Mouse (Mus musculus) heart, adult 10 weeks (tissue): Measurements from ENCODE around the gene Wdr83os. TPM values are rescaled to one million over a fixed set of nuclear protein-coding genes. Genes with fewer than 3 reads are reported as not detected.

Experiments
- polyA plus RNA-seq: library from polyadenylated mRNA; stranded (reverse); fragments of 350-450 nt; fragmentation: Illumina TruSeq; extraction: RNeasy Lipid Tissue Mini Kit (QIAGEN cat#74804); gene quantifications from one replicate; pipeline ENCODE4 v1.2.3, GENCODE M21; 2014; ENCODE audit warnings: low read depth, low replicate concordance

Gene Wdr83os
- polyA plus RNA-seq, result 54.9 TPM

GRCm38 (mm10) chr8:85080532-85081215, at the start of gene Wdr83os:
TSS of gene Wdr83os (plus strand) at chr8:85080740.

GRCm38 (mm10) chr8:85036718-85037365, 43.7 kb upstream of the Wdr83os start, which contains the start of gene Tnpo2:
TSS of gene Tnpo2 (plus strand) at chr8:85036915.

GRCm38 (mm10) chr8:85059879-85060616, 20.5 kb upstream of the Wdr83os start, which contains the start of gene Fbxw9:
TSS of gene Fbxw9 (plus strand) at chr8:85060055.

GRCm38 (mm10) chr8:85067982-85068381, 12.6 kb upstream of the Wdr83os start, which contains the start of gene Gm5741:
TSS of gene Gm5741 (minus strand) at chr8:85067982.

GRCm38 (mm10) chr8:85071514-85072281, 8.8 kb upstream of the Wdr83os start, which contains the start of gene Dhps:
TSS of gene Dhps (plus strand) at chr8:85071757.

GRCm38 (mm10) chr8:85081216-85081555, 646 bp downstream of the Wdr83os start, which contains the start of gene Wdr83:
TSS of gene Wdr83 (minus strand) at chr8:85081306.

GRCm38 (mm10) chr8:85083108-85083813, 2.7 kb downstream of the Wdr83os start, which contains the start of gene Man2b1:
TSS of gene Man2b1 (plus strand) at chr8:85083270.

GRCm38 (mm10) chr8:85122995-85123394, 42.5 kb downstream of the Wdr83os start, which contains the start of gene Zfp791:
TSS of gene Zfp791 (minus strand) at chr8:85123095.

Other genes with a start within 250 kb of the Wdr83os start
- 28.8 TPM for gene Gadd45gip1, start 249.2 kb upstream of the Wdr83os start, polyA plus RNA-seq
- 101 TPM for gene Rad23a, start 240.1 kb upstream of the Wdr83os start, polyA plus RNA-seq
- gene Calr, start 233.8 kb upstream of the Wdr83os start, polyA plus RNA-seq, result 330 TPM
- 26.7 TPM for gene Farsa, start 223.8 kb upstream of the Wdr83os start, polyA plus RNA-seq
- 0.92 TPM for gene Syce2, start 208.6 kb upstream of the Wdr83os start, polyA plus RNA-seq
- 84.6 TPM for gene Gcdh, start 186.8 kb upstream of the Wdr83os start, polyA plus RNA-seq
- 0.29 TPM for gene Klf1, start 178.8 kb upstream of the Wdr83os start, polyA plus RNA-seq
- 9.4 TPM for gene Dnase2a, start 172.2 kb upstream of the Wdr83os start, polyA plus RNA-seq
- 0.13 TPM for gene Mast1, start 143.4 kb upstream of the Wdr83os start, polyA plus RNA-seq
- gene Rtbdn, start 133.7 kb upstream of the Wdr83os start, polyA plus RNA-seq, result not detected
- not detected for gene Gm49661, start 111.3 kb upstream of the Wdr83os start, polyA plus RNA-seq
- 451 TPM for gene Prdx2, start 111.2 kb upstream of the Wdr83os start, polyA plus RNA-seq
- 30.6 TPM for gene Rnaseh2a, start 111.0 kb upstream of the Wdr83os start, polyA plus RNA-seq
- 16.7 TPM for gene Junb, start 102.0 kb upstream of the Wdr83os start, polyA plus RNA-seq
- gene Hook2, start 90.1 kb upstream of the Wdr83os start, polyA plus RNA-seq, result 3.5 TPM
- not detected for gene Best2, start 66.2 kb upstream of the Wdr83os start, polyA plus RNA-seq
- gene Asna1, start 55.5 kb upstream of the Wdr83os start, polyA plus RNA-seq, result 85.3 TPM
- 63.4 TPM for gene Trir, start 53.9 kb upstream of the Wdr83os start, polyA plus RNA-seq
- 18.9 TPM for gene Tnpo2, start 43.8 kb upstream of the Wdr83os start, polyA plus RNA-seq
- gene Fbxw9, start 20.7 kb upstream of the Wdr83os start, polyA plus RNA-seq, result 4.0 TPM
- gene Gm5741, start 12.8 kb upstream of the Wdr83os start, polyA plus RNA-seq, result not detected
- 30.4 TPM for gene Dhps, start 9.0 kb upstream of the Wdr83os start, polyA plus RNA-seq
- gene Wdr83, start 566 bp downstream of the Wdr83os start, polyA plus RNA-seq, result 42.4 TPM
- 28.3 TPM for gene Man2b1, start 2.5 kb downstream of the Wdr83os start, polyA plus RNA-seq
- 2.2 TPM for gene Zfp791, start 42.4 kb downstream of the Wdr83os start, polyA plus RNA-seq
- not detected for gene Cks1brt, start 71.2 kb downstream of the Wdr83os start, polyA plus RNA-seq
- not detected for gene Olfr371, start 145.2 kb downstream of the Wdr83os start, polyA plus RNA-seq
- 13.2 TPM for gene Orc6, start 218.9 kb downstream of the Wdr83os start, polyA plus RNA-seq
- 77.9 TPM for gene Vps35, start 219.1 kb downstream of the Wdr83os start, polyA plus RNA-seq